Mouse (Mus musculus) bone marrow, adult 2 months (tissue): Measurements from ENCODE around the gene Slc25a12. TPM values are rescaled to one million over a fixed set of nuclear protein-coding genes. Genes with fewer than 3 reads are reported as not detected.

ENCODE experiments used
- H3K27ac ChIP-seq: fragments of 200-500 bp; 2 replicates; pipeline ENCODE4 v1.5.1; 2012; ENCODE audit warnings: low read depth, mild to moderate bottlenecking, control low read depth, inconsistent platforms, low read length; ENCODE audit not compliant: control insufficient read depth, poor library complexity, insufficient read depth
- H3K4me1 ChIP-seq: fragments of 200-500 bp; 2 replicates; pipeline ENCODE4 v1.6.1; 2011; ENCODE audit warnings: low read length; ENCODE audit not compliant: control insufficient read depth, insufficient read depth
- H3K4me3 ChIP-seq: fragments of 200-500 bp; replicated peaks from 2 replicates; pipeline ENCODE3; 2011; ENCODE audit warnings: mild to moderate bottlenecking, low read depth, low read length, control low read depth; ENCODE audit not compliant: control insufficient read depth
- CTCF ChIP-seq: fragments of 200-500 bp; IDR thresholded peaks from 2 replicates; pipeline ENCODE4 v1.5.1; 2011; ENCODE audit warnings: low read length, control low read depth; ENCODE audit not compliant: control insufficient read depth, insufficient read depth
- POLR2A ChIP-seq: fragments of 200-500 bp; IDR thresholded peaks from 2 replicates; pipeline ENCODE4 v1.6.1; 2011; ENCODE audit warnings: low read depth, mild to moderate bottlenecking, control low read depth, low read length, borderline replicate concordance; ENCODE audit not compliant: control insufficient read depth
- WGBS: fragments of 180-500 bp; shearing (Covaris S2); methylation state at CpG from one replicate; pipeline ENCODE4 v1.1.7; 2018; 5-methylcytosine and 5-hydroxymethylcytosine counted together
- polyA plus RNA-seq: library from polyadenylated mRNA; stranded (reverse); fragments of >200 nt; gene quantifications from 2 replicates; pipeline ENCODE4 v1.2.4, GENCODE M21; 2011; ENCODE audit warnings: low replicate concordance; ENCODE audit not compliant: missing spikeins, insufficient read depth, insufficient read length

Slc25a12 gene
- polyA plus RNA-seq, 1 experiment: 22.2 TPM

GRCm38 (mm10) chr2:71312067-71312466 lies 55.5 kb downstream of the Slc25a12 start:
- 88% methylated on average over 10 of the region's 10 CpGs for WGBS
- TF ChIP-seq POLR2A (no peak), CTCF (no peak)

DNA sequence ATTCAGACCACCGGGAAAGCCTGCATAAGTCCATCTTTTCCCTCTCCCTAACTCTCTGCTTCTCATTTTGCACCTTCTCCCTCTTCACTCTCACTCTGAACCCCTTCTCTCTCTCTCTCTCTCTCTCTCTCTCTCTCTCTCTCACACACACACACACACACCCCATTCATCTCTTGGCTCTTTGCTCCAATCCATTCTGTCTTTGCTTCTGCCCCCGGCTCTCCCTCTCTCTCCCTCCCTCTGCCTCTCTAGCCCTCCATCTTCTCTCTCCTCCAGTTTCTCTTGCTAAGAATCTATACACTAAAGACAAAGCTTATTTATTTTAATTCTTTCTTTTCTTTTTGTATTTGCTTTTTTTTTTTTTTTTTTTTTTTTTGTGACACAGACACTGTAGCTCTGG lies 57.8 kb downstream of the Slc25a12 start:
- Histone ChIP-seq H3K4me3 (no peak overlapping the region), H3K4me1 (no peaks in the 10 kb centered on the region), H3K27ac (no peak overlapping the region)
- TF ChIP-seq POLR2A: no peak
- no peak for TF ChIP-seq CTCF
- 92% methylated on average over 2 of the region's 2 CpGs for WGBS

More at GRCm38 (mm10) chr2:71312067-71312466, 55.5 kb downstream of the Slc25a12 start:
- H3K4me3 ChIP-seq: no peak overlapping the region
- no peak overlapping the region for H3K27ac ChIP-seq
- H3K4me1 ChIP-seq: no peaks in the 10 kb centered on the region

DNA sequence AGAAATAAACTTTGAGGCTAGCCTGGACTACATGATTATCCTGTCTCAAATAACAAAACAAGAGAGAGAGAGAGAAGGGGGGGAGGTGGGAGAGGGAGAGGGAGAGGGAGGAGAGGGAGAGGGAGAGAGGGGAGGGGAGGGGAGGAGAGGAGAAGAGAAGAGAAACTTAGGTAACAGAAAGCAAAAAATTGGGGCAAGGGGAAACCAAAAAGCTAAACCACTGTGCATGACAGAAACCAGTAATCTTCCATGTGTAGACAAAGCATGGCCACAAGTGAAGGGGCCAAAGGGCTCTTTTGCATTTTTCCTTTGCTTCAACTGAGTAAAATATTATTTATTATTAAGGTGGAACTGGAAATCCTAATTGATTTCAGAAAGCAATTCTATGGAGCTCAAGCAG lies 61.2 kb downstream of the Slc25a12 start:
- Histone ChIP-seq H3K27ac (no peak overlapping the region), H3K4me1 (no peaks in the 10 kb centered on the region), H3K4me3 (no peak overlapping the region)
- TF ChIP-seq POLR2A: no peak
- TF ChIP-seq CTCF: no peak

GRCm38 (mm10) chr2:71304821-71305220 lies 62.7 kb downstream of the Slc25a12 start:
- WGBS: 74% methylated on average over 3 of the region's 3 CpGs
- TF ChIP-seq POLR2A: no peak
- no peak for TF ChIP-seq CTCF
- Histone ChIP-seq H3K27ac (no peak overlapping the region), H3K4me3 (no peak overlapping the region), H3K4me1 (no peaks in the 10 kb centered on the region)

GRCm38 (mm10) chr2:71303221-71303620 lies 64.3 kb downstream of the Slc25a12 start:
- TF ChIP-seq POLR2A (no peak), CTCF (no peak)
- Histone ChIP-seq H3K4me1 (no peaks in the 10 kb centered on the region), H3K4me3 (no peak overlapping the region), H3K27ac (no peak overlapping the region)

DNA sequence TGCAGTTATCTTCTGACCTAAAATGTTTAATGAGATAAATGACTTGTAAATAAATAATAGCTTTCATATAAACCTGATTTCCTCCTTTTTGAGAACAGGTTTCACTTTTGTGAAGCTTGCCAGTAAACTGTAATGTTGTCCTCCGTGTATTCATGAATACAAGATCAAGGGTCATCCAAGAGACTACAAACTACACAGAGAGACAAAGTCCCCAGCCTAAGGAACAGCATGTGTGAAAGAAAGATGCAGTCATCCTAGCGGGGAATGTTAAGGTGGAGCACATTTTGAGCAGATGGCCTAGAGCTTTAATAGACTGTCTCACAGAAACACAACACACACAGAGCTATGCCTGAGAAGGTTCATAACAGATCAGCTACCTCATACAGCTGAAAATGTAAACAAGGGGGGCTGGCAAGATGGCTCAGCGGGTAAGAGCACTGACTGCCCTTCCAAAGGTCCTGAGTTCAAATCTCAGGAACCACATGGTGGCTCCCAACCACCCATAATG lies 65.3 kb downstream of the Slc25a12 start:
- H3K27ac ChIP-seq: no peak overlapping the region
- no peaks in the 10 kb centered on the region for H3K4me1 ChIP-seq
- TF ChIP-seq CTCF (no peak), POLR2A (no peak)
- 84% methylated on average over 3 of the region's 3 CpGs for WGBS
- no peak overlapping the region for H3K4me3 ChIP-seq

- no peak overlapping the region for H3K27ac ChIP-seq
- 84% methylated on average over 1 of the region's 1 CpGs for WGBS
- TF ChIP-seq POLR2A: no peak
- TF ChIP-seq CTCF: no peak
- H3K4me1 ChIP-seq: no peaks in the 10 kb centered on the region
- no peak overlapping the region for H3K4me3 ChIP-seq
Measured at GRCm38 (mm10) chr2:71298729-71299128, 68.8 kb downstream of the Slc25a12 start.

DNA sequence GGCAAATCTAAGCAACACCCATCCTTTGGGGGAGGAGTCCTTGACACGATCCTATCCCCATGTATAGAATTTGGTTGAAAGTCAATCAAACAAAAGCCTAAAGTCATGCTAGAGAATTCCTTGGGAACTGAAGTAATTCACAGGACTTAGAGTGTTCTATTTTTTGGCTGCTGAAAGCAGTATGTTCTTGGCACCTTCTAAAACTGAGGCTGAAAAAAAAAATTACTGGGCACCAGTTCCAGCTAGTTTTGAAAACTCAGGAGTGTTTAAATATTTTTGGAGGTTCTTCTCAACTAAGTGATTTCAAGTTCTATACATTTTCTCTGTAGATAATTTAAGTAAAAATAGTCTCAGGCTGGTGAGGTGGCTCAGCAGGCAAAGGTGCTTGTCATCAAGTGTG lies 70.0 kb downstream of the Slc25a12 start:
- no peaks in the 10 kb centered on the region for H3K4me1 ChIP-seq
- no peak overlapping the region for H3K27ac ChIP-seq
- H3K4me3 ChIP-seq: no peak overlapping the region
- WGBS: 85% methylated on average over 1 of the region's 1 CpGs
- TF ChIP-seq POLR2A (no peak), CTCF (no peak)

DNA sequence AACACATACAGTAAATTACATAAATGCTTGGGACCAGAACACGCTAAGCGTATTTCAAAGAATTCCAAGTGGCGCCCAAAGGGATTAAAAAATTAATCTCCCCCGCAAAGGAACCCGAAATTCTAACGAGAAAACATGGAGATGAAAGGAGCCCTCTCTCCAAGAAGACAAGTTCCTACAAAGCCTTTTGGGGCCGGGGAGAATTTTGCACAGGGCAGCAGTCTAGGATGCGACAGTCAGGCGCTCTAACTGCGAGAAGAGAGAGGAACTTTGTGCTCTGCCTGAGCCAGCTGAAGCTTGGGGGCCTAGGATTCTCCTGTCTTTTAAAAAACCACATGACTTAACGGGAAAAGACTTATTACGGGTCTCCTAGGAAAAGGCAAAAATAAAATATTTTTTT lies 71.7 kb downstream of the Slc25a12 start:
- TF ChIP-seq POLR2A (no peak), CTCF (no peak)
- WGBS: 90% methylated on average over 12 of the region's 12 CpGs

More for the DNA sequence above, 71.7 kb downstream of the Slc25a12 start:
- Histone ChIP-seq H3K4me1 (no peaks in the 10 kb centered on the region), H3K4me3 (no peak overlapping the region), H3K27ac (no peak overlapping the region)
